Mouse (Mus musculus) ES-Bruce4 (cell line): ENCODE data around the gene Ddx59. TPM values are rescaled to one million over a fixed set of nuclear protein-coding genes. Genes with fewer than 3 reads are reported as not detected.
A peak's percentile ranks its signal among the peaks of the same experiment; 100 is the strongest.

ENCODE experiments used
- H3K27ac ChIP-seq: 2 replicates; pipeline ENCODE4 v1.5.1; 2012; ENCODE audit warnings: low read length, inconsistent platforms; ENCODE audit not compliant: insufficient read depth
- H3K27me3 ChIP-seq: 2 replicates; pipeline ENCODE4 v1.6.1; 2012; ENCODE audit warnings: mild to moderate bottlenecking, low read length, inconsistent platforms; ENCODE audit not compliant: control insufficient read depth, poor library complexity, insufficient read depth, severe bottlenecking
- H3K36me3 ChIP-seq: 2 replicates; pipeline ENCODE4 v1.6.1; 2012; ENCODE audit warnings: inconsistent platforms, mild to moderate bottlenecking, low read length, moderate library complexity; ENCODE audit not compliant: control insufficient read depth, poor library complexity, insufficient read depth, severe bottlenecking
- H3K4me1 ChIP-seq: one replicate; pipeline ENCODE4 v1.8.1; 2011; ENCODE audit warnings: low read length; ENCODE audit not compliant: control insufficient read depth, insufficient read depth
- H3K4me3 ChIP-seq: 2 replicates; pipeline ENCODE4 v1.5.1; 2011; ENCODE audit warnings: low read depth, mild to moderate bottlenecking, low read length
- H3K9ac ChIP-seq: 2 replicates; pipeline ENCODE4 v1.6.1; 2012; ENCODE audit warnings: low read depth, mild to moderate bottlenecking, inconsistent platforms; ENCODE audit not compliant: poor library complexity, severe bottlenecking
- H3K9me3 ChIP-seq: replicated peaks from 2 replicates; pipeline ENCODE4 v1.6.1; 2012; ENCODE audit warnings: mild to moderate bottlenecking, low read length, inconsistent platforms; ENCODE audit not compliant: control insufficient read depth, poor library complexity, insufficient read depth, severe bottlenecking
- CTCF ChIP-seq: IDR thresholded peaks from one replicate; pipeline ENCODE4 v1.8.1; 2011; ENCODE audit warnings: low read depth, low read length
- EP300 ChIP-seq: IDR thresholded peaks from 2 replicates; pipeline ENCODE4 v1.6.1; 2011; ENCODE audit warnings: low read depth, low read length; ENCODE audit not compliant: insufficient read depth
- POLR2A ChIP-seq: IDR thresholded peaks from one replicate; pipeline ENCODE4 v1.8.1; 2011; ENCODE audit warnings: low read length; ENCODE audit not compliant: insufficient read depth
- polyA plus RNA-seq: library from polyadenylated mRNA; stranded (reverse); fragments of >200 nt; gene quantifications from 2 replicates; pipeline ENCODE4 v1.2.4, GENCODE M21; 2011; ENCODE audit warnings: low read depth; ENCODE audit not compliant: missing spikeins, insufficient read depth, insufficient read length

Ddx59 gene
- polyA plus RNA-seq, 1 experiment: 22.0 TPM

- TF ChIP-seq EP300 (no peak), CTCF (no peak)
- H3K9ac ChIP-seq: no peak overlapping the region
- H3K4me1 ChIP-seq: no peaks in the 10 kb centered on the region
- H3K36me3 ChIP-seq: peaks cover 6% of the 10 kb centered on the region
- no peak overlapping the region for H3K4me3 ChIP-seq
- H3K9me3 ChIP-seq: no peaks in the 10 kb centered on the region
- H3K27ac ChIP-seq: no peak overlapping the region
- H3K27me3 ChIP-seq: no peaks in the 10 kb centered on the region
Observed at GRCm38 (mm10) chr1:136442809-136443208, 27.7 kb downstream of the Ddx59 start.

DNA sequence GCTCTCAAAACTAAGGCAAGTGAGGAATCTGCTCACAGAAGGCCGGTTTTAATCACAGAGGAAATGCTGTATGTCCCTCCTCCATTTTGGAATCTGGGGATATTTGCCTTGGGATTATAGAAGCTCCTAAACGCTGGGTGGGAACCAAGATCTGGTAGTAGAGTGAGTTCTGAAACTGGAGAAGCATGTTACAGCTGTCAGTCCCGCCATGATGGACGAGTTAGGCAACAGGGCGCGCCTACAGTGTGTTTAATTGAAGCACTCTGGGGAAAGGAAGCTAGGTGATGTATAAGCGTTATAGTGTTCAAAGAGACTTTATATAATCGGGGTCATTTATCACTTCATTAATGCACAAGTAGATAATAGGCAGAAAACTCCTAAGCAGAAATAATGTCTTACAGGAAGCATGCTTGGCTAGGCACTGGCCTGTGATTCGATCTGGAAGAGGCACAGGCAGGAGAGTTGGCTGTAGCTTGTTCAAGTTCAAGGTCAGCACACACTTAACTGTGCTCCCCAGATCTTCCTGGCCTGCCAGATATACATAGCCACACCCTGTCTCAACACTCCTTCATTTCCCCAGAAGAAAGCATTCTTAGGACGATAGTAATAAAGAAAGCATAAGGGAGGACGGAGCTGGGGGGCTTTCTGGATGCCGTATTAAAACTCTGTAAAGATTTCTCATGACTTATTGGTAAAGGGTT, 29.6 kb downstream of the Ddx59 start:
- Histone ChIP-seq H3K27me3 (no peaks in the 10 kb centered on the region), H3K27ac (no peak overlapping the region), H3K36me3 (peaks cover 5% of the 10 kb centered on the region), H3K9me3 (no peaks in the 10 kb centered on the region), H3K9ac (no peak overlapping the region), H3K4me1 (no peaks in the 10 kb centered on the region), H3K4me3 (no peak overlapping the region)
- TF ChIP-seq POLR2A: no peak
- no peak for TF ChIP-seq EP300
- TF ChIP-seq CTCF: no peak

DNA sequence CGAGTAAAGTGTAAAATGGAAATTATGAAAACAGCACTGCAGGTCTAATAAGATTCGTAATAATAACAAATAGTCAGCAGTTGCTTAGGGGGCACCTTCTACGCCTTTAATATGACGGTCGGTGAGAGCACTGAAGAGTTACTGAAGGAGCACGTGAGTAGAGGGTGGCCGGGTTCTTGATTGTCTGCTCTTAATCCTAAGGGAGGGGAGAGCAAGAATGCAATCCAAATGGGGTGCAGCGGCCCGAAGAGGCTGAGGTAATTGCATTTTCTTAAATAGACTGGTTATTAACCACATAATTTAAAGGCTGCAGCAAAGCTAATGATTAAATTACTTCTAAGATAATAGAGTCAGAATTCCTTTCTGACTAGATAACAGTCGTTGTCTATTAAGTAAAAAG, 31.9 kb downstream of the Ddx59 start:
- H3K4me3 ChIP-seq: no peak overlapping the region

DNA sequence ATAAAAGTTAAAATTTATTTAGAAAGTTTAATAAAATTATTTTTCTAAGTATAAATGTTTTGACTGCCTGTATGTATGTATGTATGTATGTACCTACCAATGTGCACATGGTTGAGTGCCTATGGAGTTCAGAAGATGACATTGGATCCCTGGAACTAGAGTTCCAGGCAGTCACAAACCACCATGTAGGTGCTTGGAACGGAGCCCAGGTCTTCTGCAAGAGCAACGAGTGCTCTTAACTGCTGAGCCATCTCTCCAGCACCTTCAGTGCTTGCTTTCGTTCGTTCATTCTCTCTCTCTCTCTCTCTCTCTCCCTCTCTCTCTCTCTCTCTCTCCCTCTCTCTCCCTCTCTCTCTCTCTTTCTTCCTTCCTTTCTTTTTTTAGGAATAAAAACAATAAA, 32.3 kb downstream of the Ddx59 start:
- Histone ChIP-seq H3K9me3 (no peaks in the 10 kb centered on the region), H3K27ac (no peak overlapping the region), H3K9ac (no peak overlapping the region), H3K4me1 (no peaks in the 10 kb centered on the region), H3K27me3 (no peaks in the 10 kb centered on the region), H3K4me3 (no peak overlapping the region), H3K36me3 (no peaks in the 10 kb centered on the region)
- no peak for TF ChIP-seq EP300
- TF ChIP-seq POLR2A: no peak
- TF ChIP-seq CTCF: no peak

More for the DNA sequence above, 31.9 kb downstream of the Ddx59 start:
- Histone ChIP-seq H3K36me3 (no peaks in the 10 kb centered on the region), H3K9me3 (no peaks in the 10 kb centered on the region), H3K9ac (no peak overlapping the region), H3K4me1 (no peaks in the 10 kb centered on the region), H3K27ac (no peak overlapping the region), H3K27me3 (no peaks in the 10 kb centered on the region)
- TF ChIP-seq CTCF (no peak), EP300 (no peak), POLR2A (no peak)

GRCm38 (mm10) chr1:136449541-136449940, 34.5 kb downstream of the Ddx59 start:
- Histone ChIP-seq H3K27me3 (no peaks in the 10 kb centered on the region), H3K27ac (no peak overlapping the region), H3K9ac (no peak overlapping the region), H3K4me3 (no peak overlapping the region), H3K4me1 (no peaks in the 10 kb centered on the region), H3K9me3 (no peaks in the 10 kb centered on the region), H3K36me3 (no peaks in the 10 kb centered on the region)
- TF ChIP-seq POLR2A (no peak), CTCF (no peak), EP300 (no peak)

GRCm38 (mm10) chr1:136450206-136450605, 35.1 kb downstream of the Ddx59 start:
- Histone ChIP-seq H3K9ac (peak overlapping the region; percentile 28; the same call in 1 of the 2 replicates), H3K36me3 (no peaks in the 10 kb centered on the region), H3K4me1 (no peaks in the 10 kb centered on the region), H3K27ac (no peak overlapping the region), H3K4me3 (peak overlapping the region; percentile 45), H3K9me3 (no peaks in the 10 kb centered on the region), H3K27me3 (no peaks in the 10 kb centered on the region)
- no peak for TF ChIP-seq EP300
